Mouse (Mus musculus) ovary, postnatal 36 days (tissue): ENCODE results near the gene Grin2a.

Experiments used
- DNase-seq: peaks from one replicate; pipeline ENCODE4 v3.0.0; 2022; ENCODE audit warnings: low spot score, mixed read lengths

Grin2a gene

GRCm38 (mm10) chr16:9964469-9964868 is 30.9 kb downstream of the Grin2a start:
- no peak for DNase-seq

DNA sequence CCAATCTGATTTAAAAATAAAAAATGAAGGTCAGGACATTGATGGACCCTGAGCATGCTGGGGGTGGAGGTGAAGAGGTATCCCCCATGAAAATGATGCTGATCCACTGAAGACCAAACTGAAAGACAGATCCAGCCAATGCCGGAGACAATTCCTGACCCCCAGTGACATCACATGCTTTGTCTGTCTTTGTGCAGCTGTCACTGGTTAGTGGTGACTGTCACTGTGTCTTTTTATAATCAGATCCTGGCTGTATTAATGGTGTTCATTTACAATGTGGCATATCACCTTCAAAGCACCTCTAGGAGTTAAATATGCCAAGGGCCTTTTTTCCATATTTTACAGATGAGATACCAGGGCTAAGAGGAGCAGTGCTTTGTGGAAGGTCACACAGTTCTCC is 32.9 kb downstream of the Grin2a start:
- no peak for DNase-seq

DNA sequence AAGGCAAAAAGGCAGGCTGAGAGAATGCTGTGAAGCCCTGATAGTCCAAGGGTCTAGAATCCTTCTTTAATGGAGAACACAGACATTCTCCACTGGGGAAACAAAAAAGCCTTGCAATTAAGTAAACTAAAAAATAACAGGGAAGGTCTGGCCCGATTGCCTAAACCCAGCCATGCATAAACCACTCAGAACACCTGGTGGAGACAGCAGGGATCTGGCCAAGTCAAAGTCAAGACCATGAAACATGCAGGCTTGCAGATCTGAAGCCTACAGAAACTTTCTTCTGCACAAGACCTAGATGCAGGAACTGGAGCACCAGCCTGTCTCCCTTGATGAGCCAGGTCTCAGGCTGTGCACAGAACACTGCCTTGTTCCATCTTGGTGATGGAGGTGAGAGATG is 36.0 kb downstream of the Grin2a start:
- DNase-seq = no peak

DNA sequence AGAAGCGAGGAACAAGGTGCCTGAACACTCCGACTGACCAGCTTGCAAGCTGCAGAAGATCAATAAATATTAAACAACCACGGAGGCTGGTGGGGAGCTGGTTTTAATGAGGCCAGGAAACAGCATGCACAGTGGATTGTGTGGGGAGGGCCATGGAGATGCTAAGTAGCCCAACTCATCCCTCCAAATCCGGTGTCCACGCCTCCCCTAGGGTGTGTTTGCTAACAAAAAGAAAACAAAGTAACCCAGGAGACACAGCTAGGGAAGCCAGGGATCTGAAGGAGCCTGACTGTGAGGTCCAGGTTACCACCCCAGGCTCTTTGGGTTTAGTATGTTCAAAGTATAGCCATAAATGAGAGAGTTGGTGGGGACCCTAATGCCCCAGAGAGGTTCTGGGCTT is 41.1 kb downstream of the Grin2a start:
- DNase-seq = no peak

DNA sequence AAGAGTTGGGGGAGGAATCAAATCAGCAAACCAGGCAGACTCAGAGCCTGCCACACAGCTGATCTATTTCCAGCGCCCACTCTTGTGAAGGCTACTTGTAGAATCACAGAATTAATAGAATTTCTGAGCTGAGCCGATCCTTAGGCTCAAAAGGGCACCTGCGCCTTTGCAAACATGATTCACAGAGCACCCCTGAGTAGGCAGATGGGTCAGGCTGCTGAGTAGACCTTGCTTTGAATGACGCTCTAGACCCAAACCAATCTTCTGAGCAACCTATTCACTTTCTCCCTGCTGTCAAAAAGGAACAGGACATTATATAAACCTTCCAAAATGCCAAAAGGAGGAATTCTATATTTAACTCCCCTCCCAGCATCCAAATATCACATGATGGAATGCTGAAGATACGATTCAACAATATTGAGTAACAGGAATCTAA is 41.9 kb downstream of the Grin2a start:
- DNase-seq = no peak

DNA sequence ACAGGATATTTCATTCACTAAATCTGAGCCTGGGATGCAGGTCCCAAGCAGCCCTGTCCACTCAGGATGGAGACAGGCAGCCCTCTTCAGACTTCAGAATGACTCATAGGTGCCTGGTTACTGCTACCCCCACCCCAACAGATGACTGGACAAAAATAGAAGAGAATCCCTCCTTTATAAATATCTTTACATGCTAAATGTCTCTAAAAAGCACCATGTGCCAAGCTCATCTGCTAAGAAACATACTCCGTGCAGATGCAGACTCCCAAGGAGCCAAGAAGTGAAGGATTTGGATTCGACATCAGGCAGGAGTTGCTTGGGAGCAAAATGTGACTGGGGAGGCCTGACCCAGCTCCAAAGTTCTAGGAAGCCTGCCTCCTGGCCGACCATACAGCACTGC is 46.1 kb downstream of the Grin2a start:
- no peak for DNase-seq

GRCm38 (mm10) chr16:9947430-9947829 is 47.9 kb downstream of the Grin2a start:
- DNase-seq = no peak

GRCm38 (mm10) chr16:9944836-9945235 is 50.5 kb downstream of the Grin2a start:
- DNase-seq = no peak

DNA sequence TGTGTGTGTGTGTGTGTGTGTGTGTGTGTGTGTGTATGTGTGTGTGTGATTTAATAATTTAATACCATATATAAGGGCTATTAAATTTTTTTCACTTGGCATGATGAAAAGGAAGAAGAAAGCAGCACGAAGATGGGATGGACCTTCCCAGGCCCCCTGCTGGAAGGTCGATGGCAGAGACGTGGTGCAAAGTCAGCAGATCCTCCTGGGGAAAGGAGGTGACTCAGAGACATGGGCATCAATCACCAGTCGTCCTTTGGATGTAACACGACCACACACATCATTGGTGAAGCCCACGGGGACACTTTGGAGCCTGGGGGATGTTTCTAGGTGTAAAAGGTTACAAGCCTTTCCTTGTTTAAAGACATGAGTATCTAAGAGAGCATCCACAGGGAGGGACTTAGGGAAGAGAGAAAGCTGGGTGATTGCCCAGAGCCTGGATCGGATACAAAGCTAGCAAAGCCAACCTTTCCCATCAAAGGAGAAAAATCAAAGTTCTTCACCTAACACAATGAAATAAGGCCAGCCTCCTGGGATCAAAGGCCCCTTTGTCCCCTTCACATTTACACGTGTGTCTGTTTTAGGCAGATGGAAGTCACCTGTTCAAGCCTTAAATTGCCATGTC is 53.9 kb downstream of the Grin2a start:
- no peak for DNase-seq

DNA sequence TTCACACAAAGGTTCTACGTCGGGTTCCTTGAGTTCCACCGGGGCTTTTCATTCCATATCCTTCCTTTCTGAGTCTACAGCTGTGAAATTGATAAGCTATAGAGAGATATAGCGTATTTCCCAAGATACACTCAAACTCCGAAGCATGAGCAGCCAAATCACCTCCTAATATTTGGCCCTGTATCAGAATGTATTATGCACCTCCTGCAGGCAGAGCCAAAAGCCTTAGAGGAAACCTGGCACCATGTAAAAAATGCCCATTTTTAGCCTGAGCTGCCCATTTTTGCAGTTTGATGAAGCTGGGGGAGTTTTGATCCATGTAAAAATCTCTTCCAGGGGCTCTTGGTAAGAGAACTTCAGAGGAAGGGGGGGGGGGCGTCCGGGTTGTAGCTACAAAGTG is 54.6 kb downstream of the Grin2a start:
- DNase-seq = no peak

GRCm38 (mm10) chr16:9910672-9911071 is 84.7 kb downstream of the Grin2a start:
- no peak for DNase-seq

GRCm38 (mm10) chr16:9909225-9909624 is 86.1 kb downstream of the Grin2a start:
- DNase-seq = no peak

DNA sequence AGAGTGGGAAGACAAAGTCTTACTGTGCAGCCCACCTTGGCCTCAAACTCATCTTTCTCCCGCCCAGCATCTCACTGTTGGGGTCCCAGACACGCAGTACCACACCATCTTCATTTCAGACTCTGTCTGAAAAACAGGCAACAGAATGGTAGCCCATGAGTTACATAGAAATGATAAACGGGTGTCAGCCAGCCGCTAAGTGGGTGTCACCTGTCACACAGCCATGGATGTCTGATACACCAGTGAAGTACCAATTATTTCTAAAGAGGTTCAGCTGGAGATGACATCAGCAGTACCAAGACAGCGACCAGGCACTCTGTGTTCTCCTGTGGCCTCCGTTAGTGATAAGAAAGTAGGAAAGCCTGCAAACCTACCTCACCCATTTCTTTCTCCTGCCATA is 90.9 kb downstream of the Grin2a start:
- no peak for DNase-seq

- no peak for DNase-seq
These were observed 92.5 kb downstream of the Grin2a start for GRCm38 (mm10) chr16:9902680-9903463.

GRCm38 (mm10) chr16:9901433-9901832 is 93.9 kb downstream of the Grin2a start:
- DNase-seq = no peak

DNA sequence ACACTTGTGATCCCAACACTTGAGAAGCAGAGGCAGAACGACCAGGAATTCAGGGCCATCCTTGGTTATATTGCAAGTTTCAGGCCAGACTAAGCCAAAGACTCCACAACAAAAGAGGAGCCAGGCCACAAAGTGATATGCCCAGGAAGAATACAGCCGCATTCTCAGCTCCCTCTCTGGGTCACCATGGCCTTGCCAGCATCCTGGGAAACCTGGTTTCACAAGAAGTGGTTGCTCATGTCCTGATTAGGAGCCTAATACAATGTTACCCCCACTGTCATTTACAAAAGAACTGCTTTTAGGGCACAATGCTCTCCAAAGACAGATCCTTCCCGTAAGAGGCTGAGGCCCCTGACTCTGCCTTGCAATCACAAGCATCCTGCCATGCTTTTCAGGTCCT is 94.4 kb downstream of the Grin2a start:
- no peak for DNase-seq

DNA sequence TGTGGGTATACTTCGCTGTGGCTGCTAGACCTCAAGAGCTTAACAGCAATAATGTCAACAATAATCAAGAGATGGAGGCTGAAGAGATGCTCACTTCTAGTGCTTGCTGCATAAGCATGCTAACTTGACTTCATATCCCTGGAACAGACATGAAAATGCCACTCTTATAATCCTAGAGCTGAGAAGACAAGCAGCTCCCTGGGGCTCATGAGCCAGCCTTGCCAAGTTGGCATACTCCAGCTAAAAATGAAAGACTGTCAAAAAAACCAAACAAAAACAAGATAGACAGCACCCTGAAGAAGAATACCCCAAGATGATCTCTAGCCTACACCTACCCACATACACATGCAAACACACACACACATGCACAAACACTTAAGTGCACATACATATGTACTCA is 95.2 kb downstream of the Grin2a start:
- DNase-seq = no peak

DNA sequence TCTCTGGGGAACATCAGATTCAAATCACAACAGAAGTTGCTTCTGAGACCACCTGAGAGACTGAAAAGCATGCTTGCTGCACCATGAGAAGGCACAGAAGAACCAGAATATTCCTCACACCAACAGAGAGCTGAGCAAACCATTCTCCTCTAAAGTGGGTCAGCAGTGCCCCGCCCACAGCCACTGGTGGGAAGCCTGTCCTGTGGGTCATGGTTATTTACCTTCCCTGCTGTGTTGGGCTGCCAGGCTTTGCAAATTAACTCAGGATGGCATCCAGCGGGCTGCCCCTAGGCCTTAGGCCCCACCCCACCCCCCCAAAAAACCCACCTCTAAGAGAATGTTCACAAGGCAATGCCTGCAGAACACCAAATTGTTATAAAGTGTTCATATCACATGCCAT is 96.2 kb downstream of the Grin2a start:
- no peak for DNase-seq

DNA sequence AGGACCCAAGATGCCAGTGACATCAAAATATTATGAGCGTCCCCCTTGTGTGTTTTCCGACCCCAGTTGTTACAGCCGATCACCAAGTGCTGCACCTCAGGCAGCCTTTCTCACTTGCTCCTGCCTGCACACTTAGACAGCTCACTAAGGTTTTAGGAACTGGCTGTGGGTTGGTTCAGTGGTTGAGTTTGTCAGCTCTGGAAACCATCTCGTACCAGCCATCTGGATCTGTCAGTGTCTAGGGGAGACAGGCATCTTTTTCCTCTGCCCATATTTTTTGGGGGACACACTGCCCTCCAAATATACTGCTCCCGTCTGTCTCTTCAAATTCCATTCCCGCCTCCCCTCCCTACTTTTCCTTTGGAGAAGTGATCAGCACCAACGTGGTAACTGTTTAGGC is 99.8 kb downstream of the Grin2a start:
- DNase-seq = no peak

GRCm38 (mm10) chr16:9886155-9886554 is 109.2 kb downstream of the Grin2a start:
- no peak for DNase-seq

- no peak for DNase-seq
These were observed 111.2 kb downstream of the Grin2a start for GRCm38 (mm10) chr16:9884141-9884540.

DNA sequence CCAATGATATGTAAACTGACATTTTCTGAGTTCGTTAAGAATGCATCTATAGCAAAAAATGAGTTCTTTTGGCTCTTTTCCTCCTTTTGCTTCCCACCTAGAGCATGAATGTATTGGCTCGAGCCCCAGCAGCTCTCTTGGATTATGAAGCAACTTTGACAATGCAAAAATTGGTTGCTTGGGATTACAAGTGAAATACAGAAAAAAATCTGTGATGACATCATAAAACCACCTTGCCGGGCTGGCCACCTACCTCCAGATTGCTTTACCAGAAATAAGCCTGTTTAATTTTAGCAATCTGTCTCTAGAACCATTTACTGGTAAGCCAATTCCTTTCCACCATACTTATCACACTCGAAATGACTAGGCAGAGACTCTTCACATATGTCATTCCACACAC is 112.9 kb downstream of the Grin2a start:
- DNase-seq = no peak

DNA sequence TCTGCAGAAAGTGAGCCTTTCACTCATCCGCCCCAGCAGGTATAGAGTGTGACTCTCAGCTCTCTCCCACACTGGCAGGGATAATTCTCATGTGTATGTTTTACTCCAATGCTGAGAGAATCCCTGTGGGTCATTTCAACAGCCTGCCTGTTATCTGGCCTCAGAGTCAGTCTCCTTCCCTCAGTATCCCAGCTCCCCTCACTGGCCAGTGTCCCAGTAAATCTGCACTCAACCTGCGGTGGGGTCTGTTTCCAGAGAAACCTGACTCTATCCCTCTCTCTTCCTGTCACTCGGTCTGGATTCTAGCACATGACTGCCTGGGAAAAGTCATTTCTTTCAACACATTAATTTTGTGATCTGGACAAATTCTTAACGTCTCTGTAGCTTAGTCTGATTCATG is 122.4 kb downstream of the Grin2a start:
- DNase-seq = no peak

DNA sequence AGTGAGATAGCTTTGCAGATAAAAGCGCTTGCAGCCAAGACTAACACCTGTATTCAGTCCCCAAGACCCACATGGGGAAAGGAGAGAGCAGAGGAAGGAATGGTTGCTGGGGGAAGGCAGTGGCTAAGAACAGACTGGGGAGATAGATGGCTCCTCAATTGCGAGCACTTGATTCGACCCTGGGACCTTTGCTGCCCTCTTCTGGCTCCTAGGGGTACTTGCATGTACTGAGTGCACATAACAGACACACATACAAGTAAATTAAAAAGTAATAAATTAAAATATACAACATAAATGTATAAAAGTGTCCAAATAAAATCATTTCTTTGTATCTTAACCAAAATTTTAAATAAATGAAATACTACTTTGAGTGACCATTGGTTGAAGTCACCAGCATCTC is 129.7 kb downstream of the Grin2a start:
- DNase-seq = no peak
